25 mouse cellular contexts compared by ENCODE assay signal in genomic region chr12:111371905-111372304, GRCm38 (mm10). TPM values are rescaled to one million over a fixed set of nuclear protein-coding genes. Genes with fewer than 3 reads are reported as not detected.
DNase-seq lines count a peak whose midpoint lies in the region; ATAC-seq and TF ChIP-seq lines count a peak whose summit lies in the region.
"Had no signal": no experiment of that assay in that cellular context is flagged by ENCODE, and none has a peak within 500 bp of the region (broad histone marks: within the 10 kb centered on the region; RNA-seq: fewer than 3 reads in every experiment).

No protein-coding gene starts in this region.

- peaks cover 49% of the 10 kb centered on the region for H3K79me2 ChIP-seq in liver, adult 2 months (ENCODE audit: control insufficient read depth, insufficient read depth, low read length)

- no peaks in the 10 kb centered on the region for H3K36me3 ChIP-seq in kidney, adult 2 months (ENCODE audit: control insufficient read depth, insufficient read depth, low read length)
- no peaks in the 10 kb centered on the region for H3K36me3 ChIP-seq in kidney, embryonic 16.5 days (ENCODE audit: insufficient read depth, low read length)
- no peaks in the 10 kb centered on the region for H3K36me3 ChIP-seq in liver, adult 2 months (ENCODE audit: control insufficient read depth, insufficient read depth, low read length)
- H3K36me3 ChIP-seq: embryonic facial prominence, embryonic 13.5 days; embryonic facial prominence, embryonic 15.5 days; forebrain, embryonic 10.5 days; forebrain, embryonic 12.5 days had no signal

- no peaks in the 10 kb centered on the region for H3K9me3 ChIP-seq in kidney, embryonic 16.5 days (ENCODE audit: low read length)
- H3K9me3 ChIP-seq: embryonic facial prominence, embryonic 13.5 days; embryonic facial prominence, embryonic 15.5 days; forebrain, embryonic 10.5 days; forebrain, embryonic 12.5 days had no signal

- no peak overlapping the region for H3K4me3 ChIP-seq in kidney, adult 2 months (ENCODE audit: insufficient read depth, low read depth, low read length)
- no peak overlapping the region for H3K4me3 ChIP-seq in kidney, embryonic 16.5 days (ENCODE audit: low read length)
- H3K4me3 ChIP-seq in liver, adult 2 months (ENCODE audit: insufficient read depth, low read depth, low read length): no peak overlapping the region
- H3K4me3 ChIP-seq: embryonic facial prominence, embryonic 13.5 days; embryonic facial prominence, embryonic 15.5 days; erythroblast, embryonic 14.5 days; forebrain, embryonic 10.5 days; forebrain, embryonic 12.5 days had no signal

- WGBS in kidney, adult 2 months: 69% methylated on average over 7 of the region's 7 CpGs
- WGBS in kidney, embryonic 16.5 days: 82% methylated on average over 7 of the region's 7 CpGs
- 25% methylated on average over 7 of the region's 7 CpGs for WGBS in liver, adult 2 months

- DNase-seq in kidney, adult 2 months: peak; percentile 50
- DNase-seq in liver, adult 2 months (ENCODE audit: extremely low read depth, low read depth, low spot score): peak; percentile 92
- DNase-seq in liver: no peak
- DNase-seq: adrenal gland, adult 2 months; adrenal gland, postnatal 10 days; adrenal gland, postnatal 25 days; cerebellum, adult 11 months; cerebellum, adult 18-20 months; cerebellum, adult 8-10 months; cerebellum, adult 9-11 months; cerebellum, postnatal 14 days; cerebellum, postnatal 36 days; embryo, embryonic 11 days had no signal

- H3K9ac ChIP-seq in kidney, embryonic 16.5 days (replicated peaks; ENCODE audit: low read length): no peak overlapping the region
- no peak overlapping the region for H3K9ac ChIP-seq in liver, adult 2 months (ENCODE audit: low read depth, low read length)
- H3K9ac ChIP-seq: embryonic facial prominence, embryonic 13.5 days; embryonic facial prominence, embryonic 15.5 days; forebrain, embryonic 12.5 days had no signal

- peaks cover 38% of the 10 kb centered on the region for H3K4me1 ChIP-seq in kidney, adult 2 months (ENCODE audit: control insufficient read depth, insufficient read depth, low read length)
- H3K4me1 ChIP-seq in kidney, embryonic 16.5 days (ENCODE audit: insufficient read depth, low read length): peaks cover 69% of the 10 kb centered on the region
- H3K4me1 ChIP-seq in liver, adult 2 months (ENCODE audit: control insufficient read depth, insufficient read depth, low read length): peaks cover 41% of the 10 kb centered on the region

- H3K27ac ChIP-seq in kidney, adult 2 months (ENCODE audit: insufficient read depth, low read depth, low read length): no peak overlapping the region
- no peak overlapping the region for H3K27ac ChIP-seq in kidney, embryonic 16.5 days (ENCODE audit: low read length)
- peak overlapping the region; percentile 53 for H3K27ac ChIP-seq in liver, adult 2 months (replicated peaks; ENCODE audit: insufficient read depth, low read depth, low read length)
- H3K27ac ChIP-seq: embryonic facial prominence, embryonic 13.5 days; embryonic facial prominence, embryonic 15.5 days; forebrain, embryonic 10.5 days; forebrain, embryonic 12.5 days had no signal

- H3K27me3 ChIP-seq in kidney, adult 2 months (replicated peaks; ENCODE audit: control insufficient read depth, insufficient read depth, low read length): no peaks in the 10 kb centered on the region
- H3K27me3 ChIP-seq in kidney, embryonic 16.5 days (ENCODE audit: insufficient read depth, low read length): no peaks in the 10 kb centered on the region
- no peaks in the 10 kb centered on the region for H3K27me3 ChIP-seq in liver, adult 2 months (ENCODE audit: control insufficient read depth, insufficient read depth, low read length)
- H3K27me3 ChIP-seq: embryonic facial prominence, embryonic 13.5 days; embryonic facial prominence, embryonic 15.5 days; forebrain, embryonic 12.5 days had no signal

- no peak for TF ChIP-seq POLR2A in kidney, adult 2 months (IDR thresholded peaks at IDR 0.05; ENCODE audit: low read depth, low read length)
- TF ChIP-seq POLR2A in liver, adult 2 months (IDR thresholded peaks at IDR 0.05; ENCODE audit: extremely low read depth, insufficient read depth, low read length): no peak

- no peak for ATAC-seq in kidney, embryonic 16.5 days (ENCODE audit: low FRiP score, low TSS enrichment)
- ATAC-seq: forebrain, embryonic 14.5 days; forebrain, embryonic 16.5 days had no signal

- TF ChIP-seq CTCF in kidney, adult 2 months (conservative IDR thresholded peaks at IDR 0.05; ENCODE audit: insufficient read depth, insufficient read length, low read depth, low read length): no peak
- TF ChIP-seq CTCF in liver, adult 2 months (IDR thresholded peaks at IDR 0.05; ENCODE audit: low read depth, low read length): no peak

- no peak overlapping the region for H3K4me2 ChIP-seq in kidney, embryonic 16.5 days (replicated peaks; ENCODE audit: low read depth, low read length)
- H3K4me2 ChIP-seq: embryonic facial prominence, embryonic 13.5 days; embryonic facial prominence, embryonic 15.5 days; forebrain, embryonic 12.5 days had no signal

RNA-seq across cellular contexts. Expression of gene Cdc42bpb, which starts 5.6 kb away (rescaled TPM):
- 164 and 208 TPM in 2 replicates for polyA plus RNA-seq in kidney, adult 2 months (2012; rRNA removed)
- 40.6 and 45.2 TPM in 2 replicates for polyA plus RNA-seq in kidney, embryonic 16.5 days (2015; fragmentation: Nextera tagmentation; extraction: Ambion mirVana)
- 19.5 and 28.7 TPM in 2 replicates for total RNA-seq in liver, adult 2 months (2014; rRNA removed)
- 96.3 and 122 TPM in 2 replicates for polyA plus RNA-seq in liver, adult 2 months (2012; rRNA removed)
- total RNA-seq: MEL had no signal

RNA-seq across cellular contexts. Expression of gene Lbhd2, which starts 34.7 kb away (rescaled TPM):
- 0.13 and 0.15 TPM in 2 replicates for polyA plus RNA-seq in kidney, adult 2 months (2012; rRNA removed)
- 4.6 and 5.5 TPM in 2 replicates for polyA plus RNA-seq in kidney, embryonic 16.5 days (2015; fragmentation: Nextera tagmentation; extraction: Ambion mirVana)
- total RNA-seq in liver, adult 2 months (2014; rRNA removed): not detected in 2 replicates
- not detected in 2 replicates for polyA plus RNA-seq in liver, adult 2 months (2012; rRNA removed)
- total RNA-seq: common myeloid progenitor, adult 5-6 weeks; MEL had no signal
- polyA plus RNA-seq: C2C12; embryonic facial prominence, embryonic 11.5 days; erythroblast, embryonic 14.5 days; forebrain, embryonic 10.5 days had no signal

RNA-seq across cellular contexts. Expression of gene Exoc3l4, which starts 44.9 kb away (rescaled TPM):
- 42.9 and 50.5 TPM in 2 replicates for polyA plus RNA-seq in kidney, adult 2 months (2012; rRNA removed)
- 19.4 and 19.9 TPM in 2 replicates for polyA plus RNA-seq in kidney, embryonic 16.5 days (2015; fragmentation: Nextera tagmentation; extraction: Ambion mirVana)
- 1.0 and 1.2 TPM in 2 replicates for total RNA-seq in liver, adult 2 months (2014; rRNA removed)
- polyA plus RNA-seq in liver, adult 2 months (2012; rRNA removed): 3.0 and 3.4 TPM in 2 replicates
